ENCODE assay signal across 28 mouse cellular contexts in the genomic region with DNA sequence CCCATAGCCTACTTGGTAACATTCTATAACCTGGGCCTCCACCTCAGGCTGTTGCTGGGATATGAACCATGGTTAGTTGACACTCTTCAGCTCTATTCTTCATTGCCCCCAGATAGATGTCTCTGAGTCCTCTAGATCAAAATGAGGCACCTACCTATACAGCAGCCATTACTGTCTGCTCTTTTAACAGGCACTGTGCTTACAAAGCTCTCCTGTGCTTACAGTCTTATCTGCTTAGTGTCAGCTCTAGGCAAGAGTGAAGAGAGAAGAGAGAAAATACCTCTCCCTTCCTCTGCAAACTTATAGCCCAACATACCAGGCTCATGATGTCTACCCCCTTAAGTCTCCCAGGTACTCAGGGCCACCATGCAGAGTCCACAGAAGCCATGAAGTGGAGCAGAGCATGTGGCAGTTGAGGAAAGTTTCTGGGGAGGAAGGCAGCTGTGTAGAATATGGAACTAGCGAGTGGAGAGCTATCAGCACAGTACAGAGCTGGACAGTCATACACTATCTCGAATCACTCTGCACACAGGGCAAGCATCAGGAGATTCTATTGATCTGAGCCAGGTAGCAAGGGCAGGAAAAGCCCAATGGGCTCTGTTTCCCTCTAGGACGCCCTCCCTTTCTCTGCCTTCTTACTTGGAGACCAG. TPM values are rescaled to one million over a fixed set of nuclear protein-coding genes. Genes with fewer than 3 reads are reported as not detected.
A peak's percentile ranks its signal among the peaks of the same experiment; 100 is the strongest.
DNase-seq lines count a peak whose midpoint lies in the region; ATAC-seq lines count a peak whose summit lies in the region.
"Had no signal": no experiment of that assay in that cellular context is flagged by ENCODE, and none has a peak within 500 bp of the region (broad histone marks: within the 10 kb centered on the region; RNA-seq: fewer than 3 reads in every experiment).

No protein-coding gene starts in this region.

- H3K27ac ChIP-seq in heart, embryonic 12.5 days (ENCODE audit: poor library complexity, severe bottlenecking) = no peak overlapping the region
- H3K27ac ChIP-seq in liver, embryonic 13.5 days = peak overlapping the region; percentile 86
- H3K27ac ChIP-seq: embryonic facial prominence, embryonic 13.5 days; hindbrain, embryonic 13.5 days; left cerebral cortex, adult 2 months; limb, embryonic 13.5 days; lung, embryonic 15.5 days; midbrain, embryonic 13.5 days; neural tube, embryonic 12.5 days had no signal

- H3K4me2 ChIP-seq in heart, embryonic 12.5 days = no peak overlapping the region
- H3K4me2 ChIP-seq in liver, embryonic 13.5 days = peak overlapping the region; percentile 51
- H3K4me2 ChIP-seq: embryonic facial prominence, embryonic 13.5 days; hindbrain, embryonic 13.5 days; limb, embryonic 13.5 days; lung, embryonic 15.5 days; midbrain, embryonic 13.5 days; neural tube, embryonic 12.5 days had no signal

- peak; percentile 87 for ATAC-seq in heart, embryonic 12.5 days (ENCODE audit: insufficient number of reproducible peaks, low FRiP score)
- peak; percentile 97 for ATAC-seq in liver, embryonic 13.5 days (ENCODE audit: low read depth)
- ATAC-seq: inflammation-experienced regulatory T-cells, adult 6 months; midbrain, embryonic 13.5 days; Patski had no signal

- no peak overlapping the region for H3K4me3 ChIP-seq in heart, embryonic 12.5 days
- H3K4me3 ChIP-seq in erythroblast, embryonic 14.5 days (replicated peaks) = peak overlapping the region; percentile 10
- no peak overlapping the region for H3K4me3 ChIP-seq in liver, embryonic 13.5 days (replicated peaks)
- H3K4me3 ChIP-seq: embryonic facial prominence, embryonic 13.5 days; hindbrain, embryonic 13.5 days; left cerebral cortex, adult 2 months; limb, embryonic 13.5 days; lung, embryonic 15.5 days; midbrain, embryonic 13.5 days; neural tube, embryonic 12.5 days had no signal

- 69% methylated on average over 3 of the region's 3 CpGs for WGBS in heart, embryonic 12.5 days
- WGBS in liver, embryonic 13.5 days (ENCODE audit: insufficient replicate concordance) = 19% methylated on average over 3 of the region's 3 CpGs

- H3K4me1 ChIP-seq in heart, embryonic 12.5 days (replicated peaks) = no peaks in the 10 kb centered on the region
- peaks cover 48% of the 10 kb centered on the region for H3K4me1 ChIP-seq in erythroblast, embryonic 14.5 days (ENCODE audit: control insufficient read depth)
- peaks cover 43% of the 10 kb centered on the region for H3K4me1 ChIP-seq in liver, embryonic 13.5 days (replicated peaks)
- H3K4me1 ChIP-seq: embryonic facial prominence, embryonic 13.5 days; hindbrain, embryonic 13.5 days; limb, embryonic 13.5 days; lung, embryonic 15.5 days; midbrain, embryonic 13.5 days; neural tube, embryonic 12.5 days had no signal

- H3K9me3 ChIP-seq in heart, embryonic 12.5 days (replicated peaks) = no peaks in the 10 kb centered on the region
- no peaks in the 10 kb centered on the region for H3K9me3 ChIP-seq in erythroblast, embryonic 14.5 days (ENCODE audit: control insufficient read depth, low read length)
- no peaks in the 10 kb centered on the region for H3K9me3 ChIP-seq in liver, embryonic 13.5 days (replicated peaks)
- H3K9me3 ChIP-seq: embryonic facial prominence, embryonic 13.5 days; hindbrain, embryonic 13.5 days; limb, embryonic 13.5 days; lung, embryonic 15.5 days; midbrain, embryonic 13.5 days; neural tube, embryonic 12.5 days had no signal

- H3K36me3 ChIP-seq in heart, embryonic 12.5 days = no peaks in the 10 kb centered on the region
- H3K36me3 ChIP-seq in erythroblast, embryonic 14.5 days (ENCODE audit: control insufficient read depth) = no peaks in the 10 kb centered on the region; the same call in 1 of the 2 replicates
- no peaks in the 10 kb centered on the region for H3K36me3 ChIP-seq in liver, embryonic 13.5 days
- H3K36me3 ChIP-seq: embryonic facial prominence, embryonic 13.5 days; hindbrain, embryonic 13.5 days; limb, embryonic 13.5 days; lung, embryonic 15.5 days; midbrain, embryonic 13.5 days; neural tube, embryonic 12.5 days had no signal

- 0 out of 2 replicates have a peak, but pooled peaks cover 3% of the 10 kb centered on the region for H3K27me3 ChIP-seq in heart, embryonic 12.5 days (replicated peaks)
- H3K27me3 ChIP-seq in erythroblast, embryonic 14.5 days (ENCODE audit: control insufficient read depth) = no peaks in the 10 kb centered on the region
- no peaks in the 10 kb centered on the region for H3K27me3 ChIP-seq in liver, embryonic 13.5 days
- H3K27me3 ChIP-seq: embryonic facial prominence, embryonic 13.5 days; hindbrain, embryonic 13.5 days; limb, embryonic 13.5 days; lung, embryonic 15.5 days; midbrain, embryonic 13.5 days; neural tube, embryonic 12.5 days had no signal

- H3K9ac ChIP-seq in heart, embryonic 12.5 days = no peak overlapping the region
- H3K9ac ChIP-seq in liver, embryonic 13.5 days = peak overlapping the region; percentile 39; the same call in 1 of the 2 replicates
- H3K9ac ChIP-seq: embryonic facial prominence, embryonic 13.5 days; hindbrain, embryonic 13.5 days; limb, embryonic 13.5 days; lung, embryonic 15.5 days; midbrain, embryonic 13.5 days; neural tube, embryonic 12.5 days had no signal

- DNase-seq in heart, adult 18-20 months = no peak
- DNase-seq in liver, embryonic 13.5 days = peak; percentile 58
- DNase-seq in thymus, adult 18-20 months = no peak
- DNase-seq in lung, postnatal 4 days = no peak
- no peak for DNase-seq in thymus, postnatal 10 days (ENCODE audit: low spot score in 2 of 2)
- DNase-seq: adrenal gland, postnatal 10 days; cerebellum, adult 9-11 months; kidney, adult 2 months; kidney, postnatal 25 days had no signal

RNA-seq across cellular contexts. Expression of a gene that starts 38.7 kb away (rescaled TPM):
- polyA plus RNA-seq in heart, embryonic 12.5 days (2016; fragmentation: Nextera tagmentation; extraction: Ambion mirVana) = not detected in 2 replicates
- total RNA-seq in heart, adult 18-20 months (2021) = not detected
- not detected in 2 replicates for polyA plus RNA-seq in erythroblast, embryonic 14.5 days (2012)
- polyA plus RNA-seq in liver, embryonic 13.5 days (2015; fragmentation: Nextera tagmentation; extraction: Ambion mirVana) = not detected in 2 replicates
- total RNA-seq: adrenal gland, postnatal 10 days; gastrocnemius, adult 8-10 months; granulocyte monocyte progenitor cell, adult 5-6 weeks; layer of hippocampus, adult 8-10 months; left cerebral cortex, adult 2 months had no signal
- polyA plus RNA-seq: cortical plate, adult 2 months; embryonic facial prominence, embryonic 13.5 days; forebrain, embryonic 11.5 days; frontal cortex, adult 2 months; heart, postnatal 0 days; inflammation-experienced regulatory T-cells, adult 6 months; kidney, adult 2 months; limb, embryonic 13.5 days; lung, embryonic 15.5 days; neural tube, embryonic 12.5 days; Patski; urinary bladder, adult 2 months had no signal
